Mouse (Mus musculus): ENCODE measurements around the gene Lcor.

DNA sequence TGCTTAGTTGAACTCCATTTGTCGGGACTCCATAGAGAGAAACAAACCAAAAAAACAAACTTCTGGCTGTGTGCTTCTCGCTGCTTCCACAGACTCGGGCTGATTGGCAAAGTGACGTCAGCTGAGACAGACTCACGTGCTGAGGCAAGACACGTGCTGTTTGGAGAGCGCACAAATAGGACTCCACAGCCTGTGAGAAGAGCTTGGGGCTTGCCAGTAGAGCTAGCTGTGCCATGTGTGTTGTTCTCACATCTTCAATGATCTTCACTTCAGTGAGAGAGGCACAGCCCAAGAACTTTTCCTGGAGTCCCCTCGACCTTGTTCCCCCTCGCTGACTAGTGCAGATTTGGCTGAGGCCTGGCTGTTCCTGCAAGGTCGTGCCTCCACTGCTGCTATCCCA lies 47.1 kb upstream of the Lcor start:
- TF ChIP-seq CTCF (IDR thresholded peaks at IDR 0.05; ENCODE audit: borderline replicate concordance, insufficient read depth, low read depth, low read length): no peak
- no peak for TF ChIP-seq POLR2A (IDR thresholded peaks at IDR 0.05; ENCODE audit: borderline replicate concordance, insufficient read depth, low read length)
